Mouse (Mus musculus) myocyte (in vitro differentiated cells): ENCODE results near the gene Zfp386. TPM values are rescaled to one million over a fixed set of nuclear protein-coding genes. Genes with fewer than 3 reads are reported as not detected.

Experiments used
- H3K27me3 ChIP-seq: one replicate; pipeline ENCODE4 v1.6.1; 2011; ENCODE audit not compliant: control insufficient read depth, insufficient read depth, insufficient read length
- H3K36me3 ChIP-seq: one replicate; pipeline ENCODE4 v1.6.1; 2011; ENCODE audit not compliant: control insufficient read depth, insufficient read depth
- H3K4me2 ChIP-seq: one replicate; pipeline ENCODE4 v1.6.1; 2011; ENCODE audit warnings: low read depth, control low read depth
- H3K4me3 ChIP-seq: one replicate; pipeline ENCODE4 v1.5.1; 2011; ENCODE audit warnings: mild to moderate bottlenecking, control low read depth, moderate library complexity
- H3K79me2 ChIP-seq: one replicate; pipeline ENCODE4 v1.6.1; 2011; ENCODE audit not compliant: control insufficient read depth, insufficient read depth
- H3ac ChIP-seq: one replicate; pipeline ENCODE4 v1.6.1; 2011; ENCODE audit not compliant: control insufficient read depth, insufficient read length
- CEBPB ChIP-seq: IDR thresholded peaks from 2 replicates; pipeline ENCODE4 v1.6.1; 2011; ENCODE audit warnings: mild to moderate bottlenecking, moderate library complexity; ENCODE audit not compliant: poor library complexity, insufficient read depth, severe bottlenecking
- E2F4 ChIP-seq: IDR thresholded peaks from one replicate; pipeline ENCODE4 v1.6.1; 2011; ENCODE audit warnings: mild to moderate bottlenecking, control low read depth, moderate library complexity; ENCODE audit not compliant: insufficient read depth
- MAX ChIP-seq: IDR thresholded peaks from one replicate; pipeline ENCODE4 v1.6.1; 2011; ENCODE audit warnings: low read depth, mild to moderate bottlenecking, control low read depth
- MYOD1 ChIP-seq, 3 experiments: IDR thresholded peaks; one replicate each; pipeline ENCODE4 v1.6.1; 2011; ENCODE audit warnings: control low read depth in 2 of 3, low read depth in 2 of 3, mild to moderate bottlenecking in 2 of 3, moderate library complexity in 1 of 3; ENCODE audit not compliant: insufficient read length in 2 of 3, control insufficient read depth in 1 of 3
- MYOG ChIP-seq, 3 experiments: IDR thresholded peaks; one replicate each; pipeline ENCODE4 v1.6.1; 2011; ENCODE audit warnings: control low read depth in 2 of 3, low read depth in 2 of 3, mild to moderate bottlenecking in 2 of 3; ENCODE audit not compliant: insufficient read length in 2 of 3, control insufficient read depth in 1 of 3, insufficient read depth in 1 of 3
- POLR2A ChIP-seq: IDR thresholded peaks from one replicate; pipeline ENCODE4 v1.6.1; 2011; ENCODE audit warnings: low read depth, mild to moderate bottlenecking, control low read depth, moderate library complexity; ENCODE audit not compliant: insufficient read length
- POLR2AphosphoS2 ChIP-seq: IDR thresholded peaks from one replicate; pipeline ENCODE4 v1.6.1; 2011; ENCODE audit warnings: low read depth, control low read depth; ENCODE audit not compliant: insufficient read length
- REST ChIP-seq: IDR thresholded peaks from one replicate; pipeline ENCODE4 v1.6.1; 2011; ENCODE audit warnings: mild to moderate bottlenecking, control low read depth, moderate library complexity; ENCODE audit not compliant: insufficient read depth, insufficient read length
- SRF ChIP-seq: IDR thresholded peaks from one replicate; pipeline ENCODE4 v1.6.1; 2011; ENCODE audit warnings: low read depth; ENCODE audit not compliant: control insufficient read depth, insufficient read length
- TCF12 ChIP-seq: IDR thresholded peaks from one replicate; pipeline ENCODE4 v1.6.1; 2011; ENCODE audit warnings: mild to moderate bottlenecking, control low read depth; ENCODE audit not compliant: poor library complexity, insufficient read depth, severe bottlenecking
- TCF3 ChIP-seq: IDR thresholded peaks from one replicate; pipeline ENCODE4 v1.6.1; 2011; ENCODE audit warnings: low read depth, control low read depth; ENCODE audit not compliant: insufficient read length
- USF1 ChIP-seq: IDR thresholded peaks from one replicate; pipeline ENCODE4 v1.6.1; 2011; ENCODE audit warnings: low read depth, mild to moderate bottlenecking, control low read depth, moderate library complexity
- polyA plus RNA-seq: library from polyadenylated mRNA; unstranded; fragments of >200 nt; fragmentation: generic; extraction: Trizol; gene quantifications from one replicate; pipeline ENCODE4 v1.2.1, GENCODE M21; 2012; ENCODE audit warnings: missing spikeins

Zfp386 gene
- polyA plus RNA-seq, 1 experiment = 14.5 TPM

DNA sequence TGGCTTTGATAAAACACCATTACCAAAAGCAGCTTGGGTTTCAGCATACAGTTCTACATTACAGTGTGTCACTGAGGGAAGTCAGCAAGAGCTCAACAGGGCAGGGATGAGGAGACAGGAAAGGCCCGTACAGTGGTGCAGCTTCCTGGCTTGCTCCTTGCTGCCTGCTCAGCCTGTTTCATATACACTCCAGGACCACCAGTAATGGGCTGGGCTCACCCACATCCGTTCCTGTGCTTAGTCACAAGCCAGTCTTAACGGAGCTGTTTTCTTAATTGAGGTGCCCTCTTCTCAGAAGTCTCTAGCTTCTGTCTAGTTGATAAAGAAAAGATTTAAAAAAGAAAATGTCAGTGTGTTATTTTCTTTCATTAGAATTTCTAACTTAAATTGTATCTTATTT is 8.6 kb downstream of the Zfp386 start:
- TF ChIP-seq USF1 = no peak
- TF ChIP-seq MYOD1 (IDR thresholded peaks at IDR 0.05; ENCODE audit: control insufficient read depth in 1 of 3, insufficient read length in 2 of 3, low read depth in 2 of 3) = no peak
- TF ChIP-seq SRF = no peak
- TF ChIP-seq TCF3 = no peak
- TF ChIP-seq TCF12 = no peak
- TF ChIP-seq E2F4 = no peak
- no peak for TF ChIP-seq CEBPB
- TF ChIP-seq POLR2A = no peak
- no peak for TF ChIP-seq MYOG (IDR thresholded peaks at IDR 0.05; ENCODE audit: control insufficient read depth in 1 of 3, insufficient read depth in 1 of 3, insufficient read length in 2 of 3, low read depth in 2 of 3)
- no peak for TF ChIP-seq REST
- no peak for TF ChIP-seq MAX
- TF ChIP-seq POLR2AphosphoS2 = no peak
- no peak overlapping the region for H3ac ChIP-seq
- H3K4me3 ChIP-seq = no peak overlapping the region
- peaks cover 67% of the 10 kb centered on the region for H3K36me3 ChIP-seq
- H3K4me2 ChIP-seq = no peak overlapping the region
- no peaks in the 10 kb centered on the region for H3K27me3 ChIP-seq
- peaks cover 36% of the 10 kb centered on the region for H3K79me2 ChIP-seq

DNA sequence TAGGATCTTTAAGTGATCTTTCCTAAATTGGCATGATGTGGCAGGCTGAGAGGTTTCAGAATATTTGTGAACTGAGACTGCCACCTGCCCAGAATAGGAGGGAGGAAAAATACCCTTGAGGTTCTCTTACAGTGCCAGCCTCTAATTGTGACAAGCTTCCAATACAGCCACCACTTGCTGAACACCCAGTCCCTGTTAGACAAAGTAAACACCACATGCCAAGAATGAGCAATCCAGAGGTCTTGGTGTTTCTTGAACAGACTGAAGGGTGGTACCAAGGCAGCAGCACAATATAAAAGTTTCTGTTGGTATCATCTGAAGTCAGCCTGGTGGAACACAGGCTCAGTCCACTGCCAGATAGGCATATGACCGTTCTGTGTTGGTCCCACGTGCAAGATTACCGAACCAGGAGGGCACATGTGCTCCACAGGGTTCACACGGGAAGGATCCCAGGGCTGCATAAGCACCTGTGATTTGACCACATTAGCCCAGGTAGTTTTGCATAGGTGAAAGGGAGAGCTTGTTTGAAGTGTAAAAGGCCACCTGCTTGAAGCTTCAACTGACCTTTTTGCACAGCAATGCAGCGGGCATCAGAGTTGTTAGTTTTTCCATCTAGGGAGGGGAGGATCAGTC is 14.2 kb downstream of the Zfp386 start:
- TF ChIP-seq REST (no peak), POLR2AphosphoS2 (peak; percentile 63)

DNA sequence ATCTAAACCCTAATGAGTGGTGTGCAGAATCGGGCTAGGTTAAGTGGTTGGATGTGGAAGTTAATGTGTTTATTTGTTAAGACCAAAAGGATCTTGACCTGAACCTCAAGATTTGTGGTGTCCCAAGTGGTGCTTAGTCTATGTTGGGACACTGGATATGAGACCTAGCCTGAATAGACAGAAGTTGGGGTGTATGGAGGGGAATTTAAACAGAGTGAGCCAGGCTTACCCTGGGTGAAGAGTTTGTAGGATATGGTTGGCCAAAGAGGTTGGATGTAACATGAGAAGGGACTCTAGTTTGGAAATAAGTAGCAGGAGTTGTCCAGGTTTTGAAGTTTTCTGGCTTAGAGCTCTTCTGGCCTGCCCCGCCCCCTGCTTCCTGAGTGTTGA is 14.7 kb downstream of the Zfp386 start:
- TF ChIP-seq POLR2AphosphoS2 (no peak), MYOG (IDR thresholded peaks at IDR 0.05; ENCODE audit: control insufficient read depth in 1 of 3, insufficient read depth in 1 of 3, insufficient read length in 2 of 3, low read depth in 2 of 3) (no peak), POLR2A (no peak), MAX (no peak), SRF (no peak)
- H3K27me3 ChIP-seq = no peaks in the 10 kb centered on the region
- no peak overlapping the region for H3K4me3 ChIP-seq
- H3K4me2 ChIP-seq = no peak overlapping the region
- H3K79me2 ChIP-seq = no peaks in the 10 kb centered on the region
- no peak overlapping the region for H3ac ChIP-seq
- H3K36me3 ChIP-seq = peaks cover 41% of the 10 kb centered on the region

More for the DNA sequence above, 14.2 kb downstream of the Zfp386 start:
- Histone ChIP-seq H3K36me3 (peaks cover 46% of the 10 kb centered on the region), H3K4me3 (no peak overlapping the region), H3K4me2 (no peak overlapping the region), H3K79me2 (no peaks in the 10 kb centered on the region), H3K27me3 (no peaks in the 10 kb centered on the region), H3ac (no peak overlapping the region)

DNA sequence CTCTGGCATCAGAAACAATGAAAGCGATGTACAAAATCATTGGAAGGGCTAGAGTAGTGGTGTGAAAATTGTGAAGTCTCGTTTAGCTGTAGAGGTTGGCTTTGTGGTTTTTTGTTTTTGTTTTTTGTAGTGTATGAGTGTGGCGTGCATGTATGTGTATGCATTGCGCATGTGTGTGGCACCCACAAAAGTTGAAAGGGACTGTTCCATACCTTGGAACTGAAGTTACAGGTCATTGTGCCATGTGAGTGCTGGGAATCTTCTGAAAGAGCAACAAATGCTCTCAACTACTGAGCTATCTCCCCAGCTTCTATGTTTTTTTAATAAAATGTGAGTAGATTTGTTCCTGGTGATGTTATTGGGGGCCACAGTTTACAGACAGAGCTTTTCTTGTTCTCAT is 15.5 kb downstream of the Zfp386 start:
- TF ChIP-seq SRF (no peak), MYOG (IDR thresholded peaks at IDR 0.05; ENCODE audit: control insufficient read depth in 1 of 3, insufficient read depth in 1 of 3, insufficient read length in 2 of 3, low read depth in 2 of 3) (no peak), MAX (no peak), CEBPB (no peak), TCF3 (no peak), MYOD1 (IDR thresholded peaks at IDR 0.05; ENCODE audit: control insufficient read depth in 1 of 3, insufficient read length in 2 of 3, low read depth in 2 of 3) (no peak), POLR2A (no peak), POLR2AphosphoS2 (peak; percentile 63)
- H3K79me2 ChIP-seq = no peaks in the 10 kb centered on the region
- H3K27me3 ChIP-seq = no peaks in the 10 kb centered on the region
- no peak overlapping the region for H3K4me2 ChIP-seq
- H3K36me3 ChIP-seq = peaks cover 34% of the 10 kb centered on the region
- no peak overlapping the region for H3K4me3 ChIP-seq
- no peak overlapping the region for H3ac ChIP-seq

DNA sequence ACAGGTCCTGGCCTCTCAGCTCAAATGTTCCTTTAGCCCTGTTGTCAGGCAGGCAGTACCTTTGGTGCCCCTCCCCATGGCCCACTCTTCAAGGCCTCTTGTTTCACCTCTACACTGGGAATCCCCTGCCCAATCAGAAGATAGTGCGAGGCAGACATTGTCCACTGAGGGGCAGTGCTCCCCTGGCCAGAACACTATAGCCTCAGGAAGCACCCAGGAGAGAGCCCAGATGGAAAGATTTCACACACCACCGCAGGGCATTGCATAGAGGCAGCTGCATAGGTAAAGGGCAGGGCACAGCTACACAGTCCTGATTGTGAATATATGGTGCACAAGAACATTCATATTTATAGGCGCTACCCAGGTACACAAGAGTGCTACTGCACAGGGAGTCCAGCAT is 23.5 kb downstream of the Zfp386 start:
- Histone ChIP-seq H3K27me3 (peaks cover 6% of the 10 kb centered on the region), H3ac (no peak overlapping the region), H3K4me3 (no peak overlapping the region), H3K36me3 (no peaks in the 10 kb centered on the region), H3K4me2 (no peak overlapping the region), H3K79me2 (no peaks in the 10 kb centered on the region)
- TF ChIP-seq MYOG (IDR thresholded peaks at IDR 0.05; ENCODE audit: control insufficient read depth in 1 of 3, insufficient read depth in 1 of 3, insufficient read length in 2 of 3, low read depth in 2 of 3) = no peak
- no peak for TF ChIP-seq CEBPB
- TF ChIP-seq POLR2A = no peak
- no peak for TF ChIP-seq USF1
- TF ChIP-seq TCF3 = no peak
- no peak for TF ChIP-seq POLR2AphosphoS2
- no peak for TF ChIP-seq SRF
- TF ChIP-seq MYOD1 (IDR thresholded peaks at IDR 0.05; ENCODE audit: control insufficient read depth in 1 of 3, insufficient read length in 2 of 3, low read depth in 2 of 3) = no peak
- TF ChIP-seq TCF12 = no peak
- TF ChIP-seq E2F4 = no peak
- no peak for TF ChIP-seq REST
- TF ChIP-seq MAX = no peak
